Mouse (Mus musculus): Measurements from ENCODE around the gene Ccar1. TPM values are rescaled to one million over a fixed set of nuclear protein-coding genes. Genes with fewer than 3 reads are reported as not detected.
A peak's percentile ranks its signal among the peaks of the same experiment; 100 is the strongest.

Ccar1 gene
- polyA plus RNA-seq (2015; fragmentation: Nextera tagmentation; extraction: Ambion mirVana) = 35.3 and 35.5 TPM in 2 replicates

DNA sequence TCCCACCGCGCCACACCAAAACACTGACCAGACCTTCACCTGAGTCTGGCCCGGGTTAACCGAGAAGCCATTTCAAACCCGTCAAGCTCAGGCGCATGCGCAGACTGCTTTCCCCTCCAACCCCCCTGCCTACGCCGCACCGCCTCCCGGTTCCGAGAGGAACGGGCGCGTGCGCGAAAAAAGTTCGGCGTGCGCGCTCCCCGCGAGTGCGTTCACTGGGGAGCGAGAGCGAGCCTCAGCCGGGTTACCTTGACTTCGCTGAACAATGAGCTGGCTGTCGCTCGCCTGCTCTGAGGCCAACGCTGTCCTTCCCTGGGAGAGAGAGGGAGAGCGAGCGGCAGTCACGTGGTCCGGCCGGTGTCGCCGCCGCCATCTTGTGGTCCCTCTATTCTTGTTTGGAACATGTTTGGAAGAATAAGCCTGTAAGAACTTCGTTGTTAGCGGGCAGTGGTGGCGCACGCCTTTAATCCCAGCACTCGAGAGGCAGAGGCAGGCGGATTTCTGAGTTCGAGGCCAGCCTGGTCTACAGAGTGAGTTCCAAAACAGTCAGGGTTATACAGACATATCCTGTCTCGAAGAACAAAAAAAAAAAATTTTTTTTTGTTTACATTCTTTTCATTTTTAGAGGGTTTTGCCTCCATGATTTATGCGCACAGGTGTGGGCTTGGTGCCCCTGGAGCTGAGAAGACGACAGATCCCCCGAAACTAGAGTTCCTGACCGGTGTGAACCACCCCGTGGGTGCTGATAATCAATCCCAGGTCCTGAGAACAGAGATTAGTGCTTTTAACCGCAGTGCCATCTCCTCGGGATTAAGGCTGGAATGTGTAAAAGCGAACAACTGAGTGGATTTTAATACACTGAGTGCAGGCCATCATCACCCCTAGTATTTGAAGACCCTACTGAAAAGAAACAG, at the start of gene Ccar1:
Gene Ccar1, minus strand, starts transcription at position 110 of the 914 bp plus-strand sequence.
- ATAC-seq (peak; percentile 95), DNase-seq (peak; percentile 99)
- 0 out of 2 replicates have a peak, but pooled peaks have one; percentile 7 for TF ChIP-seq EP300 (IDR thresholded peaks at IDR 0.05; ENCODE audit: low read depth)
- TF ChIP-seq CTCF (IDR thresholded peaks at IDR 0.05; ENCODE audit: low read depth) = peak; percentile 34; the same call in 1 of the 2 replicates
- 4% methylated on average over 55 of the region's 55 CpGs for WGBS (ENCODE audit: insufficient replicate concordance)
- H3K4me3 ChIP-seq (ENCODE audit: low read depth, low read length) = peak within 1 kb of the TSS; percentile 87
- H3K9ac ChIP-seq (replicated peaks) = peak within 1 kb of the TSS; percentile 96
- H3K27ac ChIP-seq (ENCODE audit: low read depth) = peak within 1 kb of the TSS; percentile 97
- no peaks in the 10 kb centered on the region for H3K27me3 ChIP-seq (ENCODE audit: insufficient read depth, low read length)
- peaks cover 15% of the 10 kb centered on the region for H3K4me1 ChIP-seq (ENCODE audit: insufficient read depth)
- no peaks in the 10 kb centered on the region for H3K9me3 ChIP-seq (ENCODE audit: low read length)
- H3K4me2 ChIP-seq (ENCODE audit: low read depth, low read length) = peak within 1 kb of the TSS; percentile 90
- peaks cover 26% of the 10 kb centered on the region for H3K36me3 ChIP-seq (replicated peaks; ENCODE audit: insufficient read depth, low read length)

DNA sequence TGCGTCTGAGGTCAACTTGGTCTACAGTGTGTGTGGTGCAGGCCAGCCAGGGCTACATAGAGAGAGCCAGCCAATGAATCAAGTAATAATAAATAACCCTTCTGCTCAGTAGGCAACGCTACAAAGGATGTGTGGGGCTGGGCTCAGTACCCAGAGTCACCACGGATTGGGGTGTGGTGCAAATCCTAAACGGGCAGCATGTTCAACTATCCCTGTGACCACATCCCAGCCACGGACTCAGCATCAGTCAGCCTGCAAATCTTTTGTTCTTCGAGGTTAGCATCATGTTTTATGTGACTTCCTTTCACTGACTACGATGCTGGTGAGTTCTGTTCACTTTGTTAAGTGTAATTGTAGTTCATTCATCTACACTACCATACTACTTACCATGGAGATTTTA, 48.6 kb upstream of the Ccar1 start:
- TF ChIP-seq EP300 (IDR thresholded peaks at IDR 0.05; ENCODE audit: low read depth) (no peak), CTCF (IDR thresholded peaks at IDR 0.05; ENCODE audit: low read depth) (no peak)
- ATAC-seq (no peak), DNase-seq (no peak)
- H3K4me1 ChIP-seq (ENCODE audit: insufficient read depth) = no peaks in the 10 kb centered on the region
- H3K4me3 ChIP-seq (ENCODE audit: low read depth, low read length) = no peak overlapping the region
- no peaks in the 10 kb centered on the region for H3K36me3 ChIP-seq (replicated peaks; ENCODE audit: insufficient read depth, low read length)
- no peaks in the 10 kb centered on the region for H3K9me3 ChIP-seq (ENCODE audit: low read length)
- H3K9ac ChIP-seq (replicated peaks) = no peak overlapping the region
- no peaks in the 10 kb centered on the region for H3K27me3 ChIP-seq (ENCODE audit: insufficient read depth, low read length)
- no peak overlapping the region for H3K27ac ChIP-seq (ENCODE audit: low read depth)
- WGBS (ENCODE audit: insufficient replicate concordance) = 68% methylated on average over 7 of the region's 7 CpGs
- no peak overlapping the region for H3K4me2 ChIP-seq (ENCODE audit: low read depth, low read length)

DNA sequence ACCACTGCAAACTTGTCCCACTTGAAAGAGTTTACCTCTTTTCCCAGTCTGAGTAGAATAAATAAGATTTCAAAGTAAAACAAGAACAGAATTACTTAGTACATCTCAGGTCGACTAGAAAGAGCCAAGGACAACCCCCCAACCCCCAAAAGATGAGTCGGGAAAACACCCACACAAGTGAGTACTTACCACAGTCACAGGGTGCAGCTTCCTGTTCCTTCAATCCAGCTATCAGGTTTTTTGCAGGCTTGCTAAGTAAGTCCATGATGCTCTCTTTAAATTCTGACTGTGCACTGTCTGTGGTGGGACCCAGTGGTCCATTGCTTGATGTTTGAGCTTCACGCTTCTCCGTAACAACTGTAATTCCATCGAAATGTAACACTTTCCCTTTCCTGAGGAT, 45.9 kb upstream of the Ccar1 start:
- H3K27me3 ChIP-seq (ENCODE audit: insufficient read depth, low read length) = no peaks in the 10 kb centered on the region
- 70% methylated on average over 5 of the region's 5 CpGs for WGBS (ENCODE audit: insufficient replicate concordance)
- H3K9me3 ChIP-seq (ENCODE audit: low read length) = no peaks in the 10 kb centered on the region
- ATAC-seq (no peak), DNase-seq (no peak)
- no peak overlapping the region for H3K4me2 ChIP-seq (ENCODE audit: low read depth, low read length)
- no peaks in the 10 kb centered on the region for H3K36me3 ChIP-seq (replicated peaks; ENCODE audit: insufficient read depth, low read length)
- no peaks in the 10 kb centered on the region for H3K4me1 ChIP-seq (ENCODE audit: insufficient read depth)
- H3K4me3 ChIP-seq (ENCODE audit: low read depth, low read length) = no peak overlapping the region
- no peak overlapping the region for H3K9ac ChIP-seq (replicated peaks)
- H3K27ac ChIP-seq (ENCODE audit: low read depth) = no peak overlapping the region
- TF ChIP-seq CTCF (IDR thresholded peaks at IDR 0.05; ENCODE audit: low read depth) = no peak
- no peak for TF ChIP-seq EP300 (IDR thresholded peaks at IDR 0.05; ENCODE audit: low read depth)

DNA sequence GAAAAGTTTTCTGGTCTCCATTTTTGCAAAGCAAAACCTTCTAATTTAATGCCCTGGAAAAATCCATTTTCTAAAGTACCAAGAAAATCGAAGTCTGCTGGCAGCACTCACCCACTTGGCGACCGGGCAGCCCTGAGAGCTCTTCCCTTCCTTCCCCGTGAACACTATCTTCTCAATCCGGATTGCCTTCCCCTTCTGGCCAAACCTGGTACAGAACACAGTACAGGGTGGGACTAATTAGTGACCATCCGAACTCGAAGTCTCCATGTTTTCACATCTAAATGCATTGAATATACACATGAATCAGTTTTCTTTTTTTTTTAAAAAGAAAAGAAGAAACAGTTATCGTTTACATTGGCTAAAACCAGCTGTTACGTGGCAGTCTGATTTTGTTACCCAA, 40.7 kb upstream of the Ccar1 start:
- Histone ChIP-seq H3K36me3 (replicated peaks; ENCODE audit: insufficient read depth, low read length) (no peaks in the 10 kb centered on the region), H3K9me3 (ENCODE audit: low read length) (no peaks in the 10 kb centered on the region), H3K4me1 (ENCODE audit: insufficient read depth) (no peaks in the 10 kb centered on the region), H3K27me3 (ENCODE audit: insufficient read depth, low read length) (no peaks in the 10 kb centered on the region), H3K4me2 (ENCODE audit: low read depth, low read length) (no peak overlapping the region), H3K9ac (replicated peaks) (no peak overlapping the region), H3K27ac (ENCODE audit: low read depth) (no peak overlapping the region), H3K4me3 (ENCODE audit: low read depth, low read length) (no peak overlapping the region)
- TF ChIP-seq CTCF (IDR thresholded peaks at IDR 0.05; ENCODE audit: low read depth) (no peak), EP300 (IDR thresholded peaks at IDR 0.05; ENCODE audit: low read depth) (no peak)
- ATAC-seq (no peak), DNase-seq (no peak)
- 77% methylated on average over 9 of the region's 9 CpGs for WGBS (ENCODE audit: insufficient replicate concordance)

DNA sequence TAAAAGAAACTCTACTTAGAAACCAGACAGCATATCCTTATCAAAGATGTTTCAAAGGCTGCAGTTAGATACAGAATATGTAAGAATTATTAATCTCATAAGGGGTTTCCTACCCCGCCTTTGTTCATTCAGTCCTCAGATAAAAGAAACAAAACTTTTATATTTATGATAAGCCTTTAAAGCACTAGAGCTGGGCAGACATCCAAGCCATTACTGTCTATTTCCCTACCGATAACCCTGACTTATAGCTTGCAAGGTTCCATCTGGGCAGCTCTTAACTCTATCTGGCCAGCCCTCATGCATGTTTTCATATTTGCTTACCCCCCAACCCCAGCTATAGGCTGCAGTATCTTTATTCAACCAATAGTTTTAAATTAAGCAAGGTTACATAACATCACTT, 39.5 kb upstream of the Ccar1 start:
- 0 out of 2 replicates have a peak, but pooled peaks have one; percentile 21 for TF ChIP-seq EP300 (IDR thresholded peaks at IDR 0.05; ENCODE audit: low read depth)
- TF ChIP-seq CTCF (IDR thresholded peaks at IDR 0.05; ENCODE audit: low read depth) = no peak
- no peaks in the 10 kb centered on the region for H3K9me3 ChIP-seq (ENCODE audit: low read length)
- DNase-seq (no peak), ATAC-seq (0 out of 2 replicates have a peak, but pooled peaks have one; percentile 35)
- no peaks in the 10 kb centered on the region for H3K27me3 ChIP-seq (ENCODE audit: insufficient read depth, low read length)
- WGBS (ENCODE audit: insufficient replicate concordance) = 47% methylated on average over 2 of the region's 2 CpGs
- H3K27ac ChIP-seq (ENCODE audit: low read depth) = no peak overlapping the region
- no peak overlapping the region for H3K4me2 ChIP-seq (ENCODE audit: low read depth, low read length)
- H3K4me3 ChIP-seq (ENCODE audit: low read depth, low read length) = no peak overlapping the region
- no peaks in the 10 kb centered on the region for H3K4me1 ChIP-seq (ENCODE audit: insufficient read depth)
- H3K36me3 ChIP-seq (replicated peaks; ENCODE audit: insufficient read depth, low read length) = no peaks in the 10 kb centered on the region
- H3K9ac ChIP-seq (replicated peaks) = no peak overlapping the region

DNA sequence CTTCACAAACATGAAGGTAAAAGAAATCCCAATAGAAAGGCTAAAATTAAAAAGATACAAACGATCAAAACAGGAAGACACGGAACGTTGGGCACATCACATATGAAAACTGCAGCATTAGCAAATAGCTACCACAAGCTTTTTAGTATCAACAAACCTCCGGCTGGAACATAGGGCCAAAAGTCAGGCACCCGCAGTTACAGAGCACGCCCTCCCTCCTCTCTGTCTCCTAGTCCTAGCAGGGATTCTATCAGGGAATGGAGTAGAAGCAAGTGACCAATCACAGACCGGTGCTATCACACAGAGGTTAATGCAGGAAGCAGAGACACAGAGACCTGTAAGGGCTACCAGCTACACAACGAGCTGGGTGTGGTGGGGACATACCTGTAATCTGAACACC, 32.4 kb upstream of the Ccar1 start:
- no peaks in the 10 kb centered on the region for H3K27me3 ChIP-seq (ENCODE audit: insufficient read depth, low read length)
- no peak overlapping the region for H3K27ac ChIP-seq (ENCODE audit: low read depth)
- no peak overlapping the region for H3K4me3 ChIP-seq (ENCODE audit: low read depth, low read length)
- ATAC-seq (no peak), DNase-seq (no peak)
- no peaks in the 10 kb centered on the region for H3K9me3 ChIP-seq (ENCODE audit: low read length)
- TF ChIP-seq EP300 (IDR thresholded peaks at IDR 0.05; ENCODE audit: low read depth) = no peak
- TF ChIP-seq CTCF (IDR thresholded peaks at IDR 0.05; ENCODE audit: low read depth) = no peak
- H3K36me3 ChIP-seq (replicated peaks; ENCODE audit: insufficient read depth, low read length) = no peaks in the 10 kb centered on the region; the same call in 1 of the 2 replicates
- 77% methylated on average over 8 of the region's 8 CpGs for WGBS (ENCODE audit: insufficient replicate concordance)
- H3K4me2 ChIP-seq (ENCODE audit: low read depth, low read length) = no peak overlapping the region
- no peak overlapping the region for H3K9ac ChIP-seq (replicated peaks)
- no peaks in the 10 kb centered on the region for H3K4me1 ChIP-seq (ENCODE audit: insufficient read depth)

Data from liver, postnatal 0 days (tissue).